Mouse (Mus musculus) liver, adult 2 months (tissue): Measurements from ENCODE around the gene AI837181.

ENCODE experiments used
- CTCF ChIP-seq: fragments of 200-500 bp; IDR thresholded peaks from 2 replicates; pipeline ENCODE4 v1.5.1; 2011; ENCODE audit warnings: low read depth, low read length, control low read depth
- POLR2A ChIP-seq: fragments of 200-500 bp; IDR thresholded peaks from 2 replicates; pipeline ENCODE4 v1.6.1; 2011; ENCODE audit warnings: low read length, control low read depth; ENCODE audit not compliant: insufficient read depth; ENCODE audit errors: extremely low read depth

DNA sequence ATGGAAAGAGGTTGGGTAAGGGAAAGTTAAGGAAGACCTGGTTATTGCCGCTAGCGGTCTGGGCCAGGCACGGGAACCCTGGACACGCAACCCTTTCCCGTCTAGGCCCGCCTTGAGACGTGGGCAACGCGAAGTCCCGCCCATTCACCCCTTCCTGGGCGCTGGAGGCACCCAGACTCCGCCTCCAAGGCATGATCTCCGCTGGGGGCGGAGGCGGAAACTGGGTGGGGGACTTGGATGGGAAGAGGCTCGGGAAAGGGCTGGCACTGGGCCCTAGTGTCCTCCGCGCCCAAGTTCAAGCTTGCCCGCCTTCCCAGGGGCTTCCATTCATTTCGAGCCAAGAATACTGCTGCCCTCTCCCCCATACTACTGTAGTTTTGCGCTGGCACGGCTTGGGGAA, 48.8 kb downstream of the AI837181 start, which contains the start of gene Efemp2:
- no peak for TF ChIP-seq POLR2A
- TF ChIP-seq CTCF = no peak
